Mouse (Mus musculus): ENCODE data around the gene Vps54. TPM values are rescaled to one million over a fixed set of nuclear protein-coding genes. Genes with fewer than 3 reads are reported as not detected.
"Not testable (repeated sequence)": the region's sequence is repeated elsewhere in the genome, so short reads cannot be mapped to it uniquely, and the experiment has no call there.

Gene Vps54
- polyA plus RNA-seq, 1 experiment = 23.4 TPM

GRCm38 (mm10) chr11:21247940-21248339, 8.9 kb downstream of the Vps54 start:
- Histone ChIP-seq H3K27me3 (ENCODE audit: control insufficient read depth, insufficient read depth, low read length) (no peaks in the 10 kb centered on the region), H3K4me3 (replicated peaks; ENCODE audit: insufficient read depth, low read depth, low read length) (no peak overlapping the region), H3K27ac (ENCODE audit: insufficient read depth, low read length) (no peak overlapping the region), H3K4me1 (ENCODE audit: control insufficient read depth, insufficient read depth, low read length) (no peaks in the 10 kb centered on the region; the same call in 1 of the 2 replicates)
- DNase-seq = no peak
- 97% methylated on average over 1 of the region's 1 CpGs for WGBS
- no peak for TF ChIP-seq POLR2A (IDR thresholded peaks at IDR 0.05; ENCODE audit: borderline replicate concordance, insufficient read depth, low read length)
- no peak for TF ChIP-seq CTCF (IDR thresholded peaks at IDR 0.05; ENCODE audit: borderline replicate concordance, insufficient read depth, low read depth, low read length)

GRCm38 (mm10) chr11:21250366-21250765, 11.3 kb downstream of the Vps54 start:
- TF ChIP-seq POLR2A (IDR thresholded peaks at IDR 0.05; ENCODE audit: borderline replicate concordance, insufficient read depth, low read length) (no peak), CTCF (IDR thresholded peaks at IDR 0.05; ENCODE audit: borderline replicate concordance, insufficient read depth, low read depth, low read length) (no peak)
- Histone ChIP-seq H3K27me3 (ENCODE audit: control insufficient read depth, insufficient read depth, low read length) (no peaks in the 10 kb centered on the region), H3K27ac (ENCODE audit: insufficient read depth, low read length) (no peak overlapping the region), H3K4me1 (ENCODE audit: control insufficient read depth, insufficient read depth, low read length) (no peaks in the 10 kb centered on the region; the same call in 1 of the 2 replicates), H3K4me3 (replicated peaks; ENCODE audit: insufficient read depth, low read depth, low read length) (no peak overlapping the region)
- DNase-seq = no peak
- WGBS = 89% methylated on average over 1 of the region's 1 CpGs

- not testable (repeated sequence) for H3K27ac ChIP-seq (ENCODE audit: insufficient read depth, low read length); H3K27me3 ChIP-seq (ENCODE audit: control insufficient read depth, insufficient read depth, low read length); H3K4me1 ChIP-seq (ENCODE audit: control insufficient read depth, insufficient read depth, low read length); DNase-seq; H3K4me3 ChIP-seq (replicated peaks; ENCODE audit: insufficient read depth, low read depth, low read length)
- 98% methylated on average over 10 of the region's 10 CpGs for WGBS
Observed at GRCm38 (mm10) chr11:21258611-21259010, 19.5 kb downstream of the Vps54 start.

- TF ChIP-seq POLR2A (IDR thresholded peaks at IDR 0.05; ENCODE audit: borderline replicate concordance, insufficient read depth, low read length) = no peak
- no peak for TF ChIP-seq CTCF (IDR thresholded peaks at IDR 0.05; ENCODE audit: borderline replicate concordance, insufficient read depth, low read depth, low read length)
- Histone ChIP-seq H3K27me3 (ENCODE audit: control insufficient read depth, insufficient read depth, low read length) (no peaks in the 10 kb centered on the region), H3K4me1 (ENCODE audit: control insufficient read depth, insufficient read depth, low read length) (no peaks in the 10 kb centered on the region), H3K27ac (ENCODE audit: insufficient read depth, low read length) (no peak overlapping the region), H3K4me3 (replicated peaks; ENCODE audit: insufficient read depth, low read depth, low read length) (no peak overlapping the region)
- 94% methylated on average over 3 of the region's 3 CpGs for WGBS
- no peak for DNase-seq
Observed at GRCm38 (mm10) chr11:21265423-21265822, 26.3 kb downstream of the Vps54 start.

- no peaks in the 10 kb centered on the region for H3K27me3 ChIP-seq (ENCODE audit: control insufficient read depth, insufficient read depth, low read length)
- H3K27ac ChIP-seq (ENCODE audit: insufficient read depth, low read length) = no peak overlapping the region
- TF ChIP-seq POLR2A (IDR thresholded peaks at IDR 0.05; ENCODE audit: borderline replicate concordance, insufficient read depth, low read length) (no peak), CTCF (IDR thresholded peaks at IDR 0.05; ENCODE audit: borderline replicate concordance, insufficient read depth, low read depth, low read length) (no peak)
- DNase-seq = no peak
- H3K4me1 ChIP-seq (ENCODE audit: control insufficient read depth, insufficient read depth, low read length) = no peaks in the 10 kb centered on the region
- WGBS = 85% methylated on average over 2 of the region's 2 CpGs
- no peak overlapping the region for H3K4me3 ChIP-seq (replicated peaks; ENCODE audit: insufficient read depth, low read depth, low read length)
Observed at GRCm38 (mm10) chr11:21276151-21276550, 37.1 kb downstream of the Vps54 start.

GRCm38 (mm10) chr11:21286391-21286790, 47.3 kb downstream of the Vps54 start:
- no peak overlapping the region for H3K4me3 ChIP-seq (replicated peaks; ENCODE audit: insufficient read depth, low read depth, low read length)
- no peak overlapping the region for H3K27ac ChIP-seq (ENCODE audit: insufficient read depth, low read length)
- TF ChIP-seq POLR2A (IDR thresholded peaks at IDR 0.05; ENCODE audit: borderline replicate concordance, insufficient read depth, low read length) = no peak
- TF ChIP-seq CTCF (IDR thresholded peaks at IDR 0.05; ENCODE audit: borderline replicate concordance, insufficient read depth, low read depth, low read length) = no peak
- H3K27me3 ChIP-seq (ENCODE audit: control insufficient read depth, insufficient read depth, low read length) = no peaks in the 10 kb centered on the region
- DNase-seq = no peak
- no peaks in the 10 kb centered on the region for H3K4me1 ChIP-seq (ENCODE audit: control insufficient read depth, insufficient read depth, low read length)
- 79% methylated on average over 3 of the region's 3 CpGs for WGBS

- H3K27ac ChIP-seq (ENCODE audit: insufficient read depth, low read length); H3K4me1 ChIP-seq (ENCODE audit: control insufficient read depth, insufficient read depth, low read length); H3K27me3 ChIP-seq (ENCODE audit: control insufficient read depth, insufficient read depth, low read length); H3K4me3 ChIP-seq (replicated peaks; ENCODE audit: insufficient read depth, low read depth, low read length); DNase-seq: not testable (repeated sequence)
- WGBS = 96% methylated on average over 2 of the region's 2 CpGs
Observed at GRCm38 (mm10) chr11:21288153-21288552, 49.1 kb downstream of the Vps54 start.

GRCm38 (mm10) chr11:21295486-21295885, 56.4 kb downstream of the Vps54 start:
- no peak overlapping the region for H3K27ac ChIP-seq (ENCODE audit: insufficient read depth, low read length)
- 84% methylated on average over 5 of the region's 5 CpGs for WGBS
- no peak overlapping the region for H3K4me3 ChIP-seq (replicated peaks; ENCODE audit: insufficient read depth, low read depth, low read length)
- TF ChIP-seq CTCF (IDR thresholded peaks at IDR 0.05; ENCODE audit: borderline replicate concordance, insufficient read depth, low read depth, low read length) (no peak), POLR2A (IDR thresholded peaks at IDR 0.05; ENCODE audit: borderline replicate concordance, insufficient read depth, low read length) (no peak)
- no peaks in the 10 kb centered on the region for H3K4me1 ChIP-seq (ENCODE audit: control insufficient read depth, insufficient read depth, low read length)
- DNase-seq = no peak
- H3K27me3 ChIP-seq (ENCODE audit: control insufficient read depth, insufficient read depth, low read length) = no peaks in the 10 kb centered on the region

- WGBS = 84% methylated on average over 3 of the region's 3 CpGs
- TF ChIP-seq CTCF (IDR thresholded peaks at IDR 0.05; ENCODE audit: borderline replicate concordance, insufficient read depth, low read depth, low read length) (no peak), POLR2A (IDR thresholded peaks at IDR 0.05; ENCODE audit: borderline replicate concordance, insufficient read depth, low read length) (no peak)
- no peaks in the 10 kb centered on the region for H3K27me3 ChIP-seq (ENCODE audit: control insufficient read depth, insufficient read depth, low read length)
- H3K27ac ChIP-seq (ENCODE audit: insufficient read depth, low read length) = no peak overlapping the region
- no peak for DNase-seq
- H3K4me1 ChIP-seq (ENCODE audit: control insufficient read depth, insufficient read depth, low read length) = no peaks in the 10 kb centered on the region
- no peak overlapping the region for H3K4me3 ChIP-seq (replicated peaks; ENCODE audit: insufficient read depth, low read depth, low read length)
Observed at GRCm38 (mm10) chr11:21303619-21304018, 64.5 kb downstream of the Vps54 start.

Measured in cerebellum, adult 2 months (tissue).